Mouse (Mus musculus) adrenal gland, postnatal 36 days (tissue): ENCODE measurements around the gene Phyhipl. TPM values are rescaled to one million over a fixed set of nuclear protein-coding genes. Genes with fewer than 3 reads are reported as not detected.

ENCODE experiments used
- DNase-seq, 2 experiments: peaks; one replicate each; pipeline ENCODE4 v3.0.0; 2021; ENCODE audit warnings: mixed read lengths in 1 of 2
- long read RNA-seq, 2 experiments: library from polyadenylated mRNA; stranded (forward); transcript quantifications; one replicate each; pipeline ENCODE4 v2.0.0; 2021; ENCODE audit warnings: borderline sequencing depth in 2 of 2
- total RNA-seq, 2 experiments: library from RNA; stranded (reverse); gene quantifications; 2 replicates each; pipeline ENCODE4 v1.2.3; 2021

Gene Phyhipl
- total RNA-seq, result 1 to 10 TPM; 1.7 to 3.0 TPM
- long read RNA-seq, experiment 1, partial matches to known transcripts, result 0 of 3 reads
- long read RNA-seq, experiment 1, other reads (novel, unspliced or antisense), result 1 of 3 reads
- long read RNA-seq, experiment 2, partial matches to known transcripts, result 0 of 1 reads
- long read RNA-seq, experiment 2, other reads (novel, unspliced or antisense), result 0 of 1 reads

GRCm38 (mm10) chr10:70655828-70656227, at the start of gene Phyhipl:
Gene Phyhipl, minus strand, starts transcription at chr10:70655965.
- no peak for DNase-seq

GRCm38 (mm10) chr10:70703211-70703610, 47.4 kb upstream of the Phyhipl start:
- no peak for DNase-seq

GRCm38 (mm10) chr10:70699581-70699980, 43.8 kb upstream of the Phyhipl start:
- DNase-seq, result no peak

GRCm38 (mm10) chr10:70698014-70698413, 42.2 kb upstream of the Phyhipl start:
- DNase-seq, result no peak

GRCm38 (mm10) chr10:70696748-70697585, 41.2 kb upstream of the Phyhipl start:
- DNase-seq, result peak; percentile 73 to 77

GRCm38 (mm10) chr10:70689346-70689745, 33.6 kb upstream of the Phyhipl start:
- no peak for DNase-seq

GRCm38 (mm10) chr10:70688881-70689280, 33.1 kb upstream of the Phyhipl start:
- peak in 1 of 2 experiments; percentile 6 for DNase-seq

- no peak for DNase-seq
Measured at GRCm38 (mm10) chr10:70686941-70687703, 31.4 kb upstream of the Phyhipl start.

GRCm38 (mm10) chr10:70686505-70686904, 30.7 kb upstream of the Phyhipl start:
- no peak for DNase-seq

- no peak for DNase-seq
Measured at GRCm38 (mm10) chr10:70683508-70683907, 27.7 kb upstream of the Phyhipl start.

- no peak for DNase-seq
Measured at GRCm38 (mm10) chr10:70677946-70678345, 22.2 kb upstream of the Phyhipl start.

GRCm38 (mm10) chr10:70656272-70656671, 507 bp upstream of the Phyhipl start:
- no peak for DNase-seq

GRCm38 (mm10) chr10:70654655-70655054, 1.1 kb downstream of the Phyhipl start:
- no peak for DNase-seq

- DNase-seq, result no peak
Measured at GRCm38 (mm10) chr10:70654139-70654538, 1.6 kb downstream of the Phyhipl start.

GRCm38 (mm10) chr10:70651769-70652648, 3.8 kb downstream of the Phyhipl start:
- DNase-seq, result no peak

- DNase-seq, result peak in 1 of 2 experiments; percentile 2
Measured at GRCm38 (mm10) chr10:70648831-70649230, 6.9 kb downstream of the Phyhipl start.

GRCm38 (mm10) chr10:70643131-70643530, 12.6 kb downstream of the Phyhipl start:
- DNase-seq, result no peak

GRCm38 (mm10) chr10:70640896-70641596, 14.7 kb downstream of the Phyhipl start:
- no peak for DNase-seq

GRCm38 (mm10) chr10:70640075-70640737, 15.6 kb downstream of the Phyhipl start:
- no peak for DNase-seq

- DNase-seq, result no peak
Measured at GRCm38 (mm10) chr10:70637640-70638328, 18.0 kb downstream of the Phyhipl start.
